Mouse (Mus musculus): ENCODE results near the gene Psat1.

DNA sequence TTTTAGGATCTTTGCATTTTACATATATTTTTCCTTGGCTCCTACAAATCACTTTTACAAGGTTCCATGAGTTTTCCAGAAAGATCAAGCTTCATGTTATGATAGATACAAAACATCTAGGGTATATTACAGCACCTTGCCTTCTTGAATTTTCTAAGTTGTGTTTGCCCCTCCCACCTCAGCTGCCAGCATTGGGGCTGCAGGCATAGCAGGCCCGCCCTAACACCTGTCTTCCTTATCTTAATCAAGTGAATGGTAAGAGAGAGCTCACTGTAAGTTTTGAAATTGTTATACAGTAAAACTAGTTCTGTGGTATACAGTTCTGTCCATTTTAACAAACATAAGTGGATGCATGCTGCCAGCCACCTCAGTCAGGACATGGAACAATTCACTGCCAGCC, 1.7 kb upstream of the Psat1 start:
- no peak for TF ChIP-seq CTCF (IDR thresholded peaks at IDR 0.05; ENCODE audit: insufficient read depth, low read length)
- no peak for TF ChIP-seq POLR2A (IDR thresholded peaks at IDR 0.05; ENCODE audit: borderline replicate concordance, extremely low read depth, low read depth, low read length)
